Mouse (Mus musculus) myocyte (in vitro differentiated cells): ENCODE measurements at regions not wholly inside any gene's neighbourhood (a gene's known extent, or its start where the extent isn't known, plus 50 kb on each side); places are given as distances from the start of the nearest gene placed in this dataset.

Experiments
- E2F4 ChIP-seq: IDR thresholded peaks from one replicate; pipeline ENCODE4 v1.6.1; 2011; ENCODE audit warnings: mild to moderate bottlenecking, control low read depth, moderate library complexity; ENCODE audit not compliant: insufficient read depth
- MAX ChIP-seq: IDR thresholded peaks from one replicate; pipeline ENCODE4 v1.6.1; 2011; ENCODE audit warnings: low read depth, mild to moderate bottlenecking, control low read depth
- POLR2A ChIP-seq: IDR thresholded peaks from one replicate; pipeline ENCODE4 v1.6.1; 2011; ENCODE audit warnings: low read depth, mild to moderate bottlenecking, control low read depth, moderate library complexity; ENCODE audit not compliant: insufficient read length
- POLR2AphosphoS2 ChIP-seq: IDR thresholded peaks from one replicate; pipeline ENCODE4 v1.6.1; 2011; ENCODE audit warnings: low read depth, control low read depth; ENCODE audit not compliant: insufficient read length
- TCF12 ChIP-seq: IDR thresholded peaks from one replicate; pipeline ENCODE4 v1.6.1; 2011; ENCODE audit warnings: mild to moderate bottlenecking, control low read depth; ENCODE audit not compliant: poor library complexity, insufficient read depth, severe bottlenecking
- USF1 ChIP-seq: IDR thresholded peaks from one replicate; pipeline ENCODE4 v1.6.1; 2011; ENCODE audit warnings: low read depth, mild to moderate bottlenecking, control low read depth, moderate library complexity

DNA sequence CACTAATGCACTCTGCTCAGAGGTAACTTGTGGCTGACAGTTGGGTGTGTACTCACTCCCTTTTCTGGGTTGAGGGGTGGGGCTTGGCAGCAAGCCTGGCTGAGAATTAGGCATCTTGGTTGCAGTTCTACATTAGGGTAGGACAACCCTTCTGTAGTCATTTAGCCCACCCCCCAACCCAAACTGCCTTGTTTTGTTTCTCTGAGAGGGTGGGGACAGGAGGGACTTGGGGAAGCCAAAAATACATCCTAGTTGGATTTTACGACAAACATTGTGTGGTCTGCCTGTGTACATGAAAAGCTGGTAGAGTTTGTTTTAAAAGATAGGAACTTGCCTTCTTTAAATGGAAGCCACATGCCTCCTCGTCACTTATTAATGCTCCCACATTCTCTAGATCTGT is 146.8 kb upstream of the Gdnf start:
- TF ChIP-seq POLR2A (no peak), E2F4 (no peak), MAX (no peak), POLR2AphosphoS2 (no peak), TCF12 (no peak), USF1 (no peak)
